Mouse (Mus musculus): ENCODE data around the gene Fam160a1. TPM values are rescaled to one million over a fixed set of nuclear protein-coding genes. Genes with fewer than 3 reads are reported as not detected.

Fam160a1 gene
- total RNA-seq, 2 experiments from 2014 or later: not detected

DNA sequence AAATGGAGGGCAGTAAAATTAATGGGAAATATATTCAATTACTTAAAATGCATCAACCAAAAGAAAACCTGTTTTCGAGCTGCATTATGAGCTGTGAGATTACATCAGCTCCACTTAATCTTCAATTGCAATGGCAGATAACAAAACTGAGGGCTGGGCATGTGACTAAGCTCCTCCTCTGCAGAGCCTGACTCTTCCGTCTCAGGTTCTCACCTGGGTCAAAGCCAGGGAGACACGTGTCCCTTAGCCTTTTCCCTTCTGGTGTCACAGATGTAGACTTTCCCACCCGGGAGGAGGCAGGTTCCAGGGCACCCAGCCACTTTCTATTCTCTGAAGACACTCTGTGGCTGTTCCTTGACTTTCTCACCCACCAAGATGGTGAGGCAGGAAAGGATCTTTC lies 12.0 kb upstream of the Fam160a1 start:
- ATAC-seq (replicated peaks; ENCODE audit: low FRiP score, poor library complexity, severe bottlenecking): no peak

DNA sequence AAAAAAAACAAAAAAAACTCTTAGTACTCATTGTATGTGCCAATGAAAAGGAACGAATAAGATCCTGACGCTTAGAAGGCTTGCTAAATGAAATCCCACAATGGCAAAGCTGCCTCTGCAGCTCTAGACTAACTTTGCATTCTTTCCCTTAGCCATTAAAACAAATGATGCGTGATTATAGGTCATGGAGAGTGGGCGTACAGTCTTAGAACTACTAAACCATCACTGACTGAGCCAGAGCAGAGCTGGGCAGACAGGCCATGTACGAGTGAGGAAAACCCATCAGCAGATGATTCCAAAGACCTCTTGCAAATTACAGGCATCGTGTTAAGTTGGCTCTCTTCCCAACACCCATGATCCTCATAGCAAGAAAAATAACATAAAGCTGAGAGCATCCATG lies 10.7 kb upstream of the Fam160a1 start:
- no peak for ATAC-seq (replicated peaks; ENCODE audit: low FRiP score, poor library complexity, severe bottlenecking)

- no peak for ATAC-seq (replicated peaks; ENCODE audit: low FRiP score, poor library complexity, severe bottlenecking)
These were observed 10.2 kb upstream of the Fam160a1 start for GRCm38 (mm10) chr3:85827283-85827682.

DNA sequence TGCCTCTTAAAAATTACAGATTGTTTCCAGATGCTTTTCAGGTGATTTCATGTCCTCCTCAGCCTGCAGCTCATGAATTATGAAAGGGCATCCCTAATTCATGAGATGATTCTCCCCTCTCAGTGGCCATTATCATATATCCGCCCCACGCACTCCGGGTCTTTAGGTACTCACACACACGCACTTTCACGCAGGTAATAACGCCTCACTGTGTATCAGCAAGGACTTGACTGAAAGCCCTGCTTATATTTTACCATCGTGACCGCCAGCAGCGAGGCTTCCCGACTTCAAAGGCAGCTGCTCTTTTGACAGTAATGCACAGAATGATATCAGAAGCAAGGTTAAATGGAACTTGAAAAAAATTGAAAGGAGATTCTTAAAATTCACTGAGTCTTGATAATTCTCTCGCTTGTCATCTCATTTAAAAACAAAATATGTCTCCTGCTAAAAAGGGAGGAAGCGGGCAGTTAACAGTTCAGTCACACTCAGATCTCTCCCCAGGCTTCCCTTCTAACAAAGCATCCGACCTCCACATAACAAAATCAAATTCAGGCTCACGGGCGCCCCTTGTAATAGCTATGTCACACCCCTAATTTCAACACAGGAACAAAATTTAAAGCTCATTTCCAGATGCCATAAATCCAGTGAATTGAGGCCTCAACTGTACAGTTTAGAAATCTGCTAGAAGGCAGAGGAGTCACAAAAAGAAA lies 3.9 kb upstream of the Fam160a1 start:
- no peak for ATAC-seq (replicated peaks; ENCODE audit: low FRiP score, poor library complexity, severe bottlenecking)

DNA sequence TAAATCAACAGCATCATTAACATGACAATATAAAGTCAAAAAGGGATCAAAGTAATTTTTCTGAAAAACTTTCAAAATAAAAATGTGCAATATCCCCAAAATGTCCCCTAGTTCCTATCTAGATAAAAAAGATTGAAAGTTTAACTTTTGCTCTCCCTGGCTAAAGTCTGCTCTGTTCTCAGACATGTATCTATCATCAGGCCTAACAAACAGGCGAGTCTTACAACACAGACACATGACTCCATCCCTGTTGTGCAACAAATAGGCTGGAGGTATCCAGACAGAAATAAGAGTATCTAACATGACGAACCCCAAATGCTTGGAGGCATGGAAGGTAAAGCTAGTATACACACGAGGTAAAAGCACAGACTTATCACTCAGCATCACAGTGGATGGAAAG lies 2.2 kb upstream of the Fam160a1 start:
- ATAC-seq (replicated peaks; ENCODE audit: low FRiP score, poor library complexity, severe bottlenecking): no peak

GRCm38 (mm10) chr3:85814241-85814640 lies 2.9 kb downstream of the Fam160a1 start:
- no peak for ATAC-seq (replicated peaks; ENCODE audit: low FRiP score, poor library complexity, severe bottlenecking)

GRCm38 (mm10) chr3:85813101-85814014 lies 3.7 kb downstream of the Fam160a1 start:
- ATAC-seq (replicated peaks; ENCODE audit: low FRiP score, poor library complexity, severe bottlenecking): no peak

GRCm38 (mm10) chr3:85812010-85812409 lies 5.1 kb downstream of the Fam160a1 start:
- no peak for ATAC-seq (replicated peaks; ENCODE audit: low FRiP score, poor library complexity, severe bottlenecking)

GRCm38 (mm10) chr3:85793166-85793565 lies 23.9 kb downstream of the Fam160a1 start:
- ATAC-seq (replicated peaks; ENCODE audit: low FRiP score, poor library complexity, severe bottlenecking): no peak

GRCm38 (mm10) chr3:85789748-85790147 lies 27.3 kb downstream of the Fam160a1 start:
- no peak for ATAC-seq (replicated peaks; ENCODE audit: low FRiP score, poor library complexity, severe bottlenecking)

DNA sequence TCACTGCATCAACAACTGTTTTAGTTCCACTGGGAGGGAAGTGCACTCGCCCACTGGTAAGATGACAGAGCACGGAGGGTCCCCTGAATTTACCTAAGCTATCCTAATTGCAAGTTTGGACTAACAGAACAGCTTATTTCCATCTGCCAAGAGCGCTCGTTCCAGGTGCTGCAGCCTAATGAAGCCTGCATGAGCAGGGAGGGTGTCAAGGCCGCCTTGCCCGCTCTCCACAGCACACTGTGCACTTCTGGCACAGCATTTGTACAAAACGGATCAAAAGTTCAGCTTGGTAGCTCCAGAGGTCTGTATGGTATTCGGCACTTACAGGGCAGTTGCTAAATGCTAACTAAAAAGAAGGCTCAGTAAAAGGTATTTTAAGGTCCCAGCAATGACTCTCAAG lies 30.6 kb downstream of the Fam160a1 start:
- no peak for ATAC-seq (replicated peaks; ENCODE audit: low FRiP score, poor library complexity, severe bottlenecking)

GRCm38 (mm10) chr3:85780906-85781305 lies 36.2 kb downstream of the Fam160a1 start:
- ATAC-seq (replicated peaks; ENCODE audit: low FRiP score, poor library complexity, severe bottlenecking): no peak

- no peak for ATAC-seq (replicated peaks; ENCODE audit: low FRiP score, poor library complexity, severe bottlenecking)
These were observed 36.8 kb downstream of the Fam160a1 start for GRCm38 (mm10) chr3:85780332-85780731.

DNA sequence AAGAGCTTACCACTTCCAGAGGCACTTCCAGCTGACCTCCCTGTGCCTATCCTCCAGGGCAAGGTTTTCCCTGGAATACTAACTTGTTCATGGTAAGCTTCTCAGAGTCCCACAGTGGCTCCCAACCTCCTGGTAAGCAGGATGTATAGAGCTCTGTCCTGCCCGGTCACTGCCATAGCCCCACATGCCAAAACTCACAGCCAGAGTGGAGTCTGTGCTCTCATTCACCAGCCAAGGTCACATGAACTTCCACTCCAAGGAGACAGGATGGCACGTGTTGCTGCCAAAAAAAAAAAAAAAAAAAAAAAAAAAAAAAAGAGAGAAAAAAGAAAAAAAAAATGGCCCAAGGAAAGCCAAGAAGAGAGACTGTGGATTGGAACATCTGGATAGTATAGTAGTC lies 39.2 kb downstream of the Fam160a1 start:
- no peak for ATAC-seq (replicated peaks; ENCODE audit: low FRiP score, poor library complexity, severe bottlenecking)

DNA sequence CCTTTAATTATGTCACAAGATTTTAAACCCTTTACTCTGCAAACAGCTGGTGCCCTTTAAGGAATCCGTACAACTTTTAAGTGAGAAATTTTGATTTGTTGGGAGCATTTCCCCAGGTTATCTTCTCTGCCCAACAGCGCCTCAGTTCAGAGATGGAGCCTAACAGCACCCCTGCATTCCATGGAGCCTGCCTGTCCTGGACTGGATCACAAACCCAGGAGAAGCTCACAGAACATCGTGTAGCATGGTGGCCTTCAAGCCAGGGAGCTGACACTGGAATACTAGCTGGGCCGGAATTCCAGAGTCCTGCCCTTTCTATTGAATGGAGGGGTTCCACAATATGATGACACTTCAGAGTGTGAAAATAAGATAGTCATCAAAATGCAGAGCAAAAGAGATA lies 39.7 kb downstream of the Fam160a1 start:
- no peak for ATAC-seq (replicated peaks; ENCODE audit: low FRiP score, poor library complexity, severe bottlenecking)

DNA sequence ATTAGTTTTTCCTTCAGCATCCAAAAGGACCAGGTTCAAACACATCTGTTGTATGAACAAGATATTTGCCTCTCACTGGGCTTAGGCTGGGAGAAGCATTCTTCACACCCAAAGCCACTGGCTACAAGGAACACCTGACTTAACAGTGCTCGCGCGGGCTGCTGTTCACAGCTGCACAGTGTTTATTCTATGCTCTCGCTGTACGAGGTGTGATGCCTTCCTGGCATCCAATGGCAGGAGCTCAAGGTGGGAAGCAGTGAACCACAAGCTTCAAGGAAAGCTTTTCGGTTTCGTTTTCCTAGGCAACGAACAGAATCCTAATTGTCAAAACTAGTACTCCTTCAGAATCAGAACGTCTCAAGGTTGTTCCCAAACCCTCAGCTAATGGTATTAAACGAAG lies 40.4 kb downstream of the Fam160a1 start:
- ATAC-seq (replicated peaks; ENCODE audit: low FRiP score, poor library complexity, severe bottlenecking): no peak

- no peak for ATAC-seq (replicated peaks; ENCODE audit: low FRiP score, poor library complexity, severe bottlenecking)
These were observed 41.0 kb downstream of the Fam160a1 start for GRCm38 (mm10) chr3:85776126-85776525.

- no peak for ATAC-seq (replicated peaks; ENCODE audit: low FRiP score, poor library complexity, severe bottlenecking)
These were observed 43.2 kb downstream of the Fam160a1 start for GRCm38 (mm10) chr3:85773886-85774285.

DNA sequence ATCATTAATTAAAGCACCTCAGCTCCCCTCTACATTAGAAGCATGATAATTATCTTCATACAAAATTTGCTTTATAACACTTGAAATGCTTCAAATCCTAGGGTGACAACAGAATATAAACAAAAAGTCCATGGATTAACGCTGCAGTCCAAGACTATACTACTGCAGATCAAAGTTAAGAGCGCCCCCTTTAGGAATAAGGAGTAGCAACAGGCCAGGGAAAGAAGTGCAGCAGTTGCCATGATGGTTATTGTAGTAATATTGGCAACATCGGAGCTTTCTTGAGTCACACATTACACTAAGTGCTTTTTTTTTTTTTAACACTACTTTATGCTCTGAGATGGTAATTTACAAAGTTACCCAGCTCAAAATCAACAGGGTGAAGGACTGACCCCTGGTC lies 43.7 kb downstream of the Fam160a1 start:
- no peak for ATAC-seq (replicated peaks; ENCODE audit: low FRiP score, poor library complexity, severe bottlenecking)

DNA sequence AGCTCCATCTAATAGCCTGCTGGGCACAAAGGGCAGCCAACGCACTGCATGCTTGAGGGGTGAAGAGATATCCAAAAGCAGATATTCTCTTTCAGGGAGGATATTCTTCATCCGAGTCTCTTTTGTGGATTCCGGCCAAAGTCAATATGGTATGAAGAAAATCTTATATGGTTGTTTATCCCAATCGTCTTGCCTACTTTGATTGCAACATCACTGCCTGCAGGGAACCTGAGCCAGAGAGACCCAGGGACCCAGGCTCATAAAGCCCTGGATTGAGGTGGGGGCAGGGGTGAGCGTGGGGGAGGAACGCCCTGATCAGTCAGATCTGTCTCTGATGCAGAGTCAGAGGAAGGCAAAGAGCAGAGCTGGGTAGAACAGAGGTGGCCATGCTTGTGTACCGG lies 52.2 kb downstream of the Fam160a1 start:
- no peak for ATAC-seq (replicated peaks; ENCODE audit: low FRiP score, poor library complexity, severe bottlenecking)
